Mouse (Mus musculus) lung, adult 2 months (tissue): ENCODE data around the gene Specc1. TPM values are rescaled to one million over a fixed set of nuclear protein-coding genes. Genes with fewer than 3 reads are reported as not detected.

Experiments
- DNase-seq: peaks from one replicate; pipeline ENCODE4 v3.0.0; 2022
- H3K4me1 ChIP-seq: fragments of 200-500 bp; 2 replicates; pipeline ENCODE4 v1.6.1; 2011; ENCODE audit warnings: low read length; ENCODE audit not compliant: control insufficient read depth, insufficient read depth
- H3K4me3 ChIP-seq: fragments of 200-500 bp; replicated peaks from 2 replicates; pipeline ENCODE3; 2011; ENCODE audit warnings: low read depth, mild to moderate bottlenecking, control low read depth, low read length; ENCODE audit errors: extremely low read depth
- CTCF ChIP-seq: fragments of 200-500 bp; IDR thresholded peaks from 2 replicates; pipeline ENCODE4 v1.5.1; 2011; ENCODE audit warnings: mild to moderate bottlenecking, low read length, control low read depth; ENCODE audit not compliant: insufficient read depth
- POLR2A ChIP-seq: fragments of 200-500 bp; IDR thresholded peaks from 2 replicates; pipeline ENCODE4 v1.6.1; 2011; ENCODE audit warnings: low read depth, mild to moderate bottlenecking, control low read depth, low read length, borderline replicate concordance; ENCODE audit errors: extremely low read depth
- WGBS: fragments of 180-500 bp; shearing (Covaris S2); methylation state at CpG from one replicate; pipeline ENCODE4 v1.1.7; 2018; 5-methylcytosine and 5-hydroxymethylcytosine counted together
- polyA plus RNA-seq: library from polyadenylated mRNA; depleted of rRNA; stranded (reverse); fragments of >200 nt; gene quantifications from 2 replicates; pipeline ENCODE4 v1.2.3, GENCODE M21; 2012

The Specc1 gene
- polyA plus RNA-seq, 1 experiment, result 12.2 TPM

DNA sequence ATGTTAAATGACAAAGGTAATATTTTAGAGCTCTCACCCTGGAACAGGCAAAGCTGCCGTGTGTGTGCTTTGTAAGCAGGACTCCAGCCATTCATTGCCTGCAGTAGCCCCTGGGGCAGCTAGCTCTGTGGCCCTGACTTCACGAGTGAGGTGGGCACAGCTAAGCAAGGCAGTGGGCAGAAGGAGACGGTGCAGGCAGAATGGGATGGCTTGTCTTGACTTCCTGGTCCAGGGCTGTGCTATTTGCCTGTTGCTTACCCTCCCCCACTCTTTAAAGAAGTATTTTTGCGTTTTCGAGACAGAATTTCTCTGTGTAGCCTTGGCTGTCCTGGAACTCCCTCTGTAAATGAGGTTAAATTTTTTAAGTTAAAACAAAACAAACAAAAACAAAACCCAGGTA, 50.1 kb downstream of the Specc1 start:
- 44% methylated on average over 5 of the region's 5 CpGs for WGBS
- no peak for TF ChIP-seq CTCF
- TF ChIP-seq POLR2A, result peak; percentile 17; the same call in 1 of the 2 replicates
- H3K4me3 ChIP-seq, result peak overlapping the region; percentile 57
- H3K4me1 ChIP-seq, result peaks cover 9% of the 10 kb centered on the region; the same call in 1 of the 2 replicates
- DNase-seq, result no peak

GRCm38 (mm10) chr11:62007984-62008383, 51.4 kb downstream of the Specc1 start:
- DNase-seq, result no peak
- Histone ChIP-seq H3K4me1 (peaks cover 10% of the 10 kb centered on the region), H3K4me3 (no peak overlapping the region)
- no peak for TF ChIP-seq CTCF
- no peak for TF ChIP-seq POLR2A
- WGBS, result 49% methylated on average over 9 of the region's 9 CpGs

- peaks cover 12% of the 10 kb centered on the region for H3K4me1 ChIP-seq
- no peak for DNase-seq
- WGBS, result 67% methylated on average over 16 of the region's 16 CpGs
- no peak overlapping the region for H3K4me3 ChIP-seq
- peak; percentile 15; the same call in 1 of the 2 replicates for TF ChIP-seq CTCF
- TF ChIP-seq POLR2A, result no peak
Measured at GRCm38 (mm10) chr11:62010625-62011231, 54.2 kb downstream of the Specc1 start.

DNA sequence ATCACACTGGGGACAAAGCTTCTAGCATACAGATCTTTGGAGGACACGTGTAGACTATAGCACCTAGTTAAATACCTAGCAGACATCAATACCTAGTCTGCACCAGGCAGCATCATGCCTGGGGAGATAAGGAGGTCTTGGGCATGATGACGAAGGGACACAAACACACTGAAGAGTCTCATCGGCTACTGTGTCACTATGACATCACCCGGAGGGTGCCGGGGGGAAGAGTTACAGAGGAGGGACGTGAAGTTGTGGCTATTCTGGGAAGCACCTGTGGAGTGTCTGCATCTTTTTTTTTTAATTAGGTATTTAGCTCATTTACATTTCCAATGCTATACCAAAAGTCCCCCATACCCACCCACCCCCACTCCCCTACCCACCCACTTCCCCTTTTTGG, 55.5 kb downstream of the Specc1 start:
- 85% methylated on average over 6 of the region's 6 CpGs for WGBS

DNA sequence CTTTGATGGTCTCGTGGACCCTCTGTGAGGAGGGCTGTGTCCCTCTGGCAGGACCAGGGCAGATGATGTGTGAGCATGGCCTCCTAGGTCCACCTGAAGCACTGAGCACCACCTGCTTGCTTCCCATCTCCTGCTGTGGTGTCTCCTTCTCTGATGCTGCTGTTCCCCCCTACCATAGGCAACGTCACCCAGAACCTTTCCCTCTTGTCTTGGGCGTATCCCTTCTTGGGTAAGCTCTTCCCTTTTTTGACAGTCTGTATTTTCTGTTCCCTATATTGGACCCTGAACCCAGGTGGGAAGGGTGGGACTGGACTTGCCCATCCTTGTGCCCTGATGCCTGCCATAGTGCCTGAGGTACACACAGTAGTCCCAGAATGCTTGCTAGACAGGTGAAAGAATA, 56.9 kb downstream of the Specc1 start:
- WGBS, result 67% methylated on average over 3 of the region's 3 CpGs
- DNase-seq, result no peak
- H3K4me3 ChIP-seq, result no peak overlapping the region
- TF ChIP-seq POLR2A (no peak), CTCF (no peak)
- H3K4me1 ChIP-seq, result peaks cover 10% of the 10 kb centered on the region

More for the DNA sequence above, 55.5 kb downstream of the Specc1 start:
- DNase-seq, result no peak
- no peak overlapping the region for H3K4me3 ChIP-seq
- TF ChIP-seq POLR2A (no peak), CTCF (no peak)
- H3K4me1 ChIP-seq, result peaks cover 10% of the 10 kb centered on the region

- Histone ChIP-seq H3K4me3 (no peak overlapping the region), H3K4me1 (peaks cover 11% of the 10 kb centered on the region)
- 75% methylated on average over 13 of the region's 13 CpGs for WGBS
- TF ChIP-seq CTCF, result no peak
- TF ChIP-seq POLR2A, result no peak
- DNase-seq, result no peak
Measured at GRCm38 (mm10) chr11:62015071-62015654, 58.6 kb downstream of the Specc1 start.

GRCm38 (mm10) chr11:62016985-62017384, 60.4 kb downstream of the Specc1 start:
- 64% methylated on average over 2 of the region's 2 CpGs for WGBS
- peaks cover 11% of the 10 kb centered on the region for H3K4me1 ChIP-seq
- DNase-seq, result no peak
- no peak for TF ChIP-seq CTCF
- no peak for TF ChIP-seq POLR2A
- no peak overlapping the region for H3K4me3 ChIP-seq

DNA sequence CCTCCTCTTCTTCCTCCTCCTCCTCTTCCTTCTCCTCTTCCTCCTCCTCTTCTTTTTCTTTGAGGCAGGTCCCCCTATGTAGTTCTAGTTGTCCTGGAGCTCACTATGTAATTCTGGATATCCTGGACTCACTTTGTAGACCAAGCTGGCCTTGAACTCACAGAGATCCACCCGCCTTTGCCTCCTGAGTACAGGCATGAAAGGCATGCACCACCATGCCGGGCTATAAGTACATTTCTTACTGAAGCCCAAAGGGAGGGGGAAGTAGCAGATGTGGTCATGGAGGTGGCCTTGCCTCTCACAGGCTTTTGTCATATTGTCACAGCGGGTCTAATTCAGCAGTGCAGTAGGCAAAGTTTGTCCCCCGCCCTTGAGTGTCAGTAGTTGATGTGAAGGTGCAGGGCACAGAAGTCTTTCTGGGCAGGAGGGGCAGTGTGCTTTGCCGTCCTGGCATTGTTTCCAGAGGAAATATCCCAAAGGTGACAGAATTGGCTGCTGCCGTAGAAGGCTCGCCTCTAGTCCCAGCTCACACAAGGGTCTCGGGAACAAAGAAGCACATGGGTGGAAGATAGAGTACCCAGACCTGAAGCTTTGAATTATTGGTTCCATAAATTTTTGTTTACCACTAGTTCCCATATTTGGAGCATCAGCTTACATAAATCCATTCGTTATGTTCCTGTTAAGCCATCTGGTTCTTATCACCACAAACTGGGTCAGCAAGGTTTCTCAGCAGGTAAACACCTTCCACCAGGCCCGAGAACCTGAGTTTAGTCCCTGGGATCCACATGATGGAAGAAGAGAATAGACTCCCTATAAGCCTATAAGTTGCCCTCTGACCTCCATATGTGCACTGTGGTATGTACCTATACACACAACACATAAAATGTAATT, 62.0 kb downstream of the Specc1 start:
- H3K4me3 ChIP-seq, result no peak overlapping the region
- peaks cover 6% of the 10 kb centered on the region; the same call in 1 of the 2 replicates for H3K4me1 ChIP-seq
- TF ChIP-seq POLR2A, result no peak
- TF ChIP-seq CTCF, result no peak
- WGBS, result 44% methylated on average over 10 of the region's 10 CpGs
- DNase-seq, result no peak

- WGBS, result 61% methylated on average over 3 of the region's 3 CpGs
- no peak for DNase-seq
- H3K4me1 ChIP-seq, result peaks cover 6% of the 10 kb centered on the region; the same call in 1 of the 2 replicates
- TF ChIP-seq POLR2A (no peak), CTCF (no peak)
- no peak overlapping the region for H3K4me3 ChIP-seq
Measured at GRCm38 (mm10) chr11:62019857-62020256, 63.3 kb downstream of the Specc1 start.
